Mouse (Mus musculus) lung, postnatal 25 days (tissue): ENCODE data around the gene Rpl10.

Experiments used
- DNase-seq: peaks from one replicate; pipeline ENCODE4 v3.0.0; 2022; ENCODE audit warnings: low spot score

Gene Rpl10

DNA sequence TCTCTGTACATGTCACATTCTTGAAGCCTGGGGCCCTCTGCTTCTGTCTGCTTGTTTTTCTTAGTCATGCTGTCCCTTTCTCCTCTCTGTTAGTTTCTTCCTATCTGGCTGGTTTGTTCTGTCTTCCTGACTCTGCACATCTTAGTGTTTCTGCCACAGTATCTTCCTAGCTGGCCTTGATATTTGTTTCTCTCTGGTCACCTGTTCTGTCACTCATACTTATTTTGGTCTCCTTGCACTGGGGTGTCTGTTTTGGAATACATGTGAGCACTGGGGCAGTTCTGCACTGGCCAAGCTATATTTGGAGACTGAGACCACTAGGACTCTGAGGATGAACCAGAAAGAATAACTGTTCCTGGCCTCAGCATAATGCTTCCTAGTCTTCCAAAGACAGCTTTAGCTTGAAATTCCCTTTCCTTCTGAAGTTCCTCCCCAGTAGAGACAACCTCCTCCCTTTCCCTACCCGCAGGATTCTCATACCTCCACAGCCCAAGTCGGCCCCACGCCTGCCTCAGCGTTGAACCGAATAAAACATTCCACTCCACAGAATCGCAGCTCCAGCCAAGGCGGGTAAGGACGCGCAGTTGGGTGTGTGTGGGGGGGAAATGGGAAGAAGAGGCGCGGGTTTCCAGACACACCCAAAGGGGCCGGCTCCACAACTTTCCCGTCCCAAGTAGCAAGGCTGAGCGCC lies 10.6 kb downstream of the Rpl10 start:
- no peak for DNase-seq

DNA sequence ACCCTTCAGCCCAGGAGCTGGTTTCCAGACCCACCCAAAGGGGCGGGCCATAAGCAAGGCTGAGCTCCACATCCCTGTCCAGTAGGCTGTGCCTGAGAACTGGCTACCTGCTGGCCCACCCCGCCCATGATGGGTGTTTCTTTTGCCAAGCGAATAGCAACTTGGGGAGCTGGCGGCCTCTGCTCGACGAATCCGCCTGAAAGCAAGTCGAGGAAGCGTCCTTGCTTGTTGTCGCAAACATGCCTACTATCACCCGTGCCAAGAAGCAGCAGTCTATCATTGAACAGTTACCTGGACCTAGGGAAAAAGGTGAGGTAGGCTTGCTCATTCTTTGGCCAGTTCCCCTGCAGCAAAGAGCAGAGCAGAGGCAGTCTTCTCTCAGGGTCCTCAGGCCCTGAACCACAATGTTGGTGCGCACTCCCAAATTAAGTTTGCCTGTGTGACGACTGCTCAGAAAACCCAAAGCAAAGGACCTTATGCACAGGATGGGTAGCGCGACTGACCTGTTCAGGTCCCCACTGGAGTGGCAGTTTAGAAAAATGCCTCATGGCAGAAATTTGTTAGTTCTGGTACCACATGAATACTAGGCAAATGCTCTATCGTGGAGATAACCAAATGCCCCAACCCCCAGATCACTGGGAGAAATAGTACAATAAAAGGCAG lies 11.3 kb downstream of the Rpl10 start, which contains the start of the genes Taz and Dnase1l1:
Taz (plus strand) TSS at position 181 of the 663 bp plus-strand sequence.
Dnase1l1 (minus strand) TSS at position 606 of the 663 bp plus-strand sequence.
- peak; percentile 92 for DNase-seq

DNA sequence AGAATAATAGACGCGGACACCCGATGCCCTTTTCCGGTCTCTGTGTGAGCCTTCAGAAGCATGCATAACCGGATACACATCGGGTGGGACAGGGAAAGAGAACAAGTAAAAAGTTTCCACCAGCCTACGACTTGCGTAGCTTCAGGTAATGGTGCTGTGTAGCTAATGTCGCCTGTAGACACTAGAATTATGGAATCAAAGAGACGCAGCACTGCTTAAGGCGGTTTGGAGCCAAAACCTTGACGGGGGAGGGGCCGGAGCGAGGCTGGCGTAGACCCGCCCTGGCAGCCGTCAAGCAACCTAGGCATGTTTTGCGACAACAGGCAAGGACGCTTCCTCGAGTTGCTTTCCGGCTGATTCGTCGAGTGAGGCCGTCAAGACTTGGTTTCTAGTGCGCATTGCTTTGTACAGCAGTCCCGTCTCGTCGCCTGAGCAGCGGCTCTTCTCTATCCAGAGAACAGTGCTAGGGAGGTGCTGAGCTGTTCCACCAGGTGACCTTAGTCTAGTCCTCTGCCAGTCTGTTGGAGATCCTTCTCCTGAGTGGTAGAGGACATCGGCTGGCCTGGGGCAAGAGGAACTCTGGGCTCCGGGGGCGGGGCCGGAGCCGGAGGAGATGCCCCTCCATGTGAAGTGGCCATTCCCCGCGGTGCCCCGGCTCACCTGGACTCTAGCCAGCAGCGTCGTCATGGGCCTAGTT lies 11.9 kb downstream of the Rpl10 start:
- peak; percentile 89 for DNase-seq

DNA sequence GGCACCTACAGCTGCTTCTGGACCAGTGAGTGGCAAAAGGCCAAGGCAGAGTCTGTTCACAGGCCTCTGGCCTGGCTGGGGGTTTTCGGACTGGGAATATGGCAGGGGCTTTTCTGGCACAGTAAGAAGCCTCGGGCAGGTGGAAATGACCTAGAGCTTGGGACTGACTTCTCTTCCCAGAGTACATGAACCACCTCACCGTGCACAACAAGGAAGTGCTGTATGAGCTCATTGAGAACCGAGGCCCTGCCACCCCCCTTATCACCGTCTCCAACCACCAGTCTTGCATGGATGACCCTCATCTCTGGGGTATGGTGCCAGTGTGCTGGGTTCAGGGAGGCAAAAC lies 12.5 kb downstream of the Rpl10 start:
- DNase-seq = no peak

DNA sequence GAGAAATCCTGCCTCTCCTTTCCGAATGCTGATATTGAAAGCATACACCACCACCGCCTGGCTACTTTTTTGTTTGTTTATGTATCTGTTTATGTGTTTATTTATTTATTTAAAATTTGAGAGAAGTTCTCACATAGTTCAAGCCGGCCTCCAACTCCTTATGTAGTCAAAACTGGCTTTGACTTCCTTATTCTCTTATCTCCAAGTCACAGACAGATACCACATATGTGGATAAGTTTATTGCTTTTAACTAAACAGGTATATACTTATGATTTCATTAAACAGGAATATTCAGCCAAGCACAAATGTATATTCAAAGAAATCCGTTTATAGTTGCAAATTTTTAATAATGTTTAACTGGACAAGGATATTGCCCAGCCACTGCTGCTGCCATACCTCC lies 22.8 kb downstream of the Rpl10 start:
- no peak for DNase-seq

DNA sequence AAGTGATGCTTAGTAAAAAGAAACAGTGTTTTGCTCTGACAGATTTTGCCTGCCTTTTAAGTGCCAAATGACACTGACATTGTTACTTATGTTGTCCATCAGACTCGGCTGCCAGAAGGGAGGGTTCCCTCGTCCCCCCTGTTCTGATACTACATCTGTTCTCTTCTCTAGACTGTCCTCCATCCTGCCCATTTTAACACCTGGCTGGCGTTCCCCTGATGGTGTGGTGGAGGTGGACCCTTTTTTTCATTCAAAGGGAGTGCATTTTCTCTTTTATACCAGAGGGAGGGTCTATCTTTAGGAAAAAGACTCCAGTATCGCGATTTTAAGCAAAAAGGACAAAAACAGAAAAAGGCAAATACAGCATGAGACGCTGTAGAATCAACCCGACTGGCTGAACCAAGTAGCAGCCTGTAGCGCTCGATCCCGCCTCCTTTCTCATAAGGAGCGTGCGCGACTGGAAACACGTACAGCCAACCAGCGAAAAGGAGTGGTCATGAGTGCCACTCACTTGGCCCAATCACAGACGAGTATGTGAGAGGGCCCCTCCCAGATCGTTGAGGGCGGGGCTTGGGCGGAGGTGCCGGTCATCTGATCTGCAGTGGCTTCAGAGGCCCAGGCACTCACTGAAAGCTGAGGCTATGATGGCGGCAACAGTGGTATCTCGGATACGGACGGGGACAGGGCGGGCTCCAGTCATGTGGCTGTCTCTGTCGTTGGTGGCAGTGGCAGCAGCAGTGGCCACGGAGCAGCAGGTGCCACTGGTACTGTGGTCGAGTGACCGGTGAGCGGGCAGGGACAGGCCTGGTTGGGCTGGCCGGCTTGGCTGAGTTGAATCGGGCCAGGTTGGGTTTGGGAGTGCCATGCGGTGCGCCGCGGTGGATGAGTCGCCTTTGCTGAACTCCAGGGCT lies 26.2 kb downstream of the Rpl10 start, which contains the start of gene Atp6ap1:
Atp6ap1 (plus strand) TSS at position 560 of the 911 bp plus-strand sequence.
- peak; percentile 96 for DNase-seq

DNA sequence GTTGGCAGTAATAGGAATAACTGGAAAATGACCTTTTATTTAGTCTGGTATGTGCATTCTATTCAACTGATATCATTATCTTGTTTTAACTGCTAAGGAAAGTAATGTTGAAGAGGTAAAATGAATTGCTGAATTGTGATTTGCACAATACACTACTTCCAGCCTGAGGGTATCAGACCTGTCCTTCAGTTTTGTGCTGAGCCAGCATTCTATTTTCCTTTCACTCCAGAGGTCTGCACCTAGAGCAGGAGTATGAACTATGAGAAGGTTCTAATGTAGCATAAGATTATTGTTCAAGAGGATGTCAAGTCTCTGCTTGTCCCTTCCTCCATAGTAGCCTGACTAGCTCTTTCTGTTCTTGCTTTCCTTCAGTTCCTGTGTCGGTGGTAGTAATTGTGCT lies 27.7 kb downstream of the Rpl10 start:
- DNase-seq = no peak

DNA sequence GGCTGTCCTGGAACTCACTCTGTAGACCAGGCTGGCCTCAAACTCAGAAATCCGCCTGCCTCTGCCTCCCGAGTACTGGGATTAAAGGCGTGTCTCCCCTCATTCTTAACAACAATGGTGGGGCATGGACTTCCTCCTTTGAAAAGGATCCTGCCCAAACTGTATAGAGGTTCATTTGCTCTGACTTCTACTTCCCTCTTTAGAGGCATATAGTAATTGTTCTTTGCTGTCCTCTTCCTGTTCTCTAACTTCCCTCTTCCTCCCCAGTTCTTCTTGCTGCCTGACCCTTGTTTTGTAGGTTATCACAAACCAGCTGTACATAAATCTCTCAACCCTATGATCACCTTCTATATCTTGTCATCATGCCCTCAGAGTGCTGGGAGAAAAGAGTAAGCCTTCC lies 29.1 kb downstream of the Rpl10 start:
- DNase-seq = peak; percentile 18

DNA sequence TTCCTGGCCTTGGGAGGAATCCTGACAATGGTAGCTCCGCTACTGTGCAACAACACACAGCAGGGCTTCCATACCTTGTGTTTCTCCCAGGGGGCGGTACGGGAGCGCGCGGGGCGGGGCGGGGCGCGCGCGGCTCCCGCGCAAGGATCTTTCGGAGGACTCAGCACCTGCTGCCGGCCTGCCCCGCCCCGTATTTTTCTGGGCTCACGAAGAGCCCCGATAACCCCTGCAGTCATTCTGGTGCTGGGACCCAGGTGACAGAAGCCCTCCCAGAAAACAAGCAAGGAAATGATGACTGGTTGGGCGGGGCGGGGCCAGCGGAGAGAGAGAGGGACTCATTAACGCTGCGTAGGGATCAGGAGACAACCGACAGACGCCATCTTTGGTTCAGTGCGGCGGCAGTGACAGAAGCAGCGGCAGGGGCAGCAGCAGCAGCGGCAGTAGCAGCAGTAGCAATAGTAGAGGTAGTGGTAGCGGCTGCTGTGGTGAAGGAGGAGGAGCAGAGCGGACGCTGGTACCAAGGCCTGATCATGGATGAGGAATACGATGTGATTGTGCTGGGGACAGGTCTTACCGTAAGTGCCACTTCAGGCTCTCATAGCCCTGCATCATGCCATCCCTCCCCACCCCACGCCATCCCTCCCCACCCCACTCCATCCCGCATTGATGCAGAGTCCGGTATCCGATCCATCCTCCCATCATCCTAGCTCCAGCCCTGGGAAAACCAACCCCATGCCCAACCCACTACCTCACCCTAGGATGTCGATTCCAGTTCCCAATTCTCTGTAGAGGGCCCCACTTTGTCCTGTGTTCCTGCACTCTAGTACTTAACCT lies 34.5 kb downstream of the Rpl10 start, which contains the start of gene Gdi1:
Gdi1 (plus strand) TSS at position 132 of the 834 bp plus-strand sequence.
- DNase-seq = peak; percentile 67

DNA sequence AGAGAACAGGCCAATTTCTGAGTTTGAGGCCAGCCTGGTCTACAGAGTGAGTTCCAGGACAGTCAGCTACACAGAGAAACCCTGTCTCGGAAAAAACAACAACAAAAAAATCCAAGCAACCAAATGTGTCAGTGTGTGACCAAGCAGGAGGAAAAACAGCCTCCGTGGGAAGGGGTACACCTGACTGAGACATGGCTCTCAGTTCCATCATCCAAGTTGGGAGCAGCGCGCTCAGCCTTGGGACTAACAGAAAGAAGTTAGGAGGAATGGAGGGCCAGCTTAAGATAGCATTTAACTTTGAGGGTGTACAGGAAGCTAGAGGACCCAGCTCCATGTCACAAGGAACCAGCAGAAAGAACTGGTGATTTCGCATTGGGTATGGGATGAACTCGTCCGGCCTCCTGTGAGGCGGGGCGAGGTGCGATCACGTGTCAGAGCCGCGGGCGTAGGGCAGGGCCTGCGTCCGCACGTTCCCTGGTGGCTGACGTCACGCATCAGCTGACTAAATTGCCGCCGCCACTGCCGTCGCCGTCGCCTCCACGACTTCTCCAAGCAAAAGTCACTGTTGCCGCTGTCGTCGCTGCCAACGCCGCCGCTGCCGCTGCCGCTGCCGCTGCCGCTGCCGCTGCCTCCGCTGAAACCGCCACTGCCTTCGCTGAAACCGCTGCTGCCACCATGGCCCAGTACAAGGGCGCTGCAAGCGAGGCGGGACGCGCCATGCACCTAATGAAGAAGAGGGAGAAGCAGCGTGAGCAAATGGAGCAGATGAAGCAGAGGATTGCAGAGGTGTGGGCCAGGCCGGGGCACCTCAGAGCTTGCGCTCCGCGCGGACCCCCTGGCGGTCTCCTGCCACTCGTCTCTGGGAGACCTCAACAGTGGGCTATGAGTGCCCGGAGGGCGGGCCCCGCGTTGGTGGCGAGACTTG lies 42.2 kb downstream of the Rpl10 start, which contains the start of gene Fam50a:
Fam50a (plus strand) TSS at position 494 of the 925 bp plus-strand sequence.
- DNase-seq = peak; percentile 92
